Comparison of ENCODE assay signal across 22 mouse cellular contexts in genomic region chr9:96517429-96517828, GRCm38 (mm10). TPM values are rescaled to one million over a fixed set of nuclear protein-coding genes. Genes with fewer than 3 reads are reported as not detected.
DNase-seq lines count a peak whose midpoint lies in the region; ATAC-seq and TF ChIP-seq lines count a peak whose summit lies in the region.
"Had no signal": no experiment of that assay in that cellular context is flagged by ENCODE, and none has a peak within 500 bp of the region (broad histone marks: within the 10 kb centered on the region; RNA-seq: fewer than 3 reads in every experiment).

No protein-coding gene starts in this region.

- TF ChIP-seq CTCF in bone marrow, adult 2 months (IDR thresholded peaks at IDR 0.05; ENCODE audit: control insufficient read depth, insufficient read depth, low read length), result no peak
- no peak for TF ChIP-seq CTCF in liver, postnatal 0 days (IDR thresholded peaks at IDR 0.05; ENCODE audit: low read depth)

- H3K36me3 ChIP-seq in liver, postnatal 0 days (replicated peaks; ENCODE audit: insufficient read depth, low read length), result no peaks in the 10 kb centered on the region
- H3K36me3 ChIP-seq in heart, embryonic 12.5 days, result no peaks in the 10 kb centered on the region
- H3K36me3 ChIP-seq: hindbrain, embryonic 10.5 days; liver, embryonic 13.5 days; midbrain, embryonic 12.5 days; neural tube, embryonic 15.5 days had no signal

- TF ChIP-seq POLR2A in bone marrow, adult 2 months (IDR thresholded peaks at IDR 0.05; ENCODE audit: borderline replicate concordance, control insufficient read depth, low read depth, low read length), result no peak

- no peaks in the 10 kb centered on the region for H3K9me3 ChIP-seq in liver, postnatal 0 days (ENCODE audit: low read length)
- no peaks in the 10 kb centered on the region for H3K9me3 ChIP-seq in heart, embryonic 12.5 days (replicated peaks)
- H3K9me3 ChIP-seq: forebrain, embryonic 13.5 days; hindbrain, embryonic 10.5 days; liver, embryonic 13.5 days; midbrain, embryonic 12.5 days; neural tube, embryonic 15.5 days had no signal

- ATAC-seq in liver, postnatal 0 days, result peak; percentile 45; the same call in 1 of the 2 replicates
- ATAC-seq in frontal cortex, adult (ENCODE audit: low TSS enrichment), result no peak
- no peak for ATAC-seq in heart, embryonic 12.5 days (ENCODE audit: insufficient number of reproducible peaks, low FRiP score)
- ATAC-seq: activated CD4-positive, CD25-positive, alpha-beta regulatory T cell, adult 4 months; forebrain, embryonic 13.5 days; Patski had no signal

- peak; percentile 13 for DNase-seq in adrenal gland, postnatal 10 days
- no peak for DNase-seq in adrenal gland, adult 18-20 months (ENCODE audit: low spot score in 2 of 2)
- DNase-seq in liver, postnatal 0 days, result peak; percentile 48
- DNase-seq in thymus, postnatal 14 days, result peak; percentile 39
- no peak for DNase-seq in gastrocnemius, adult 8-10 months (ENCODE audit: low spot score in 2 of 2)
- DNase-seq: cerebellum, postnatal 10 days; kidney, postnatal 4 days; liver, embryonic 13.5 days; lung, postnatal 14 days had no signal

- no peak for TF ChIP-seq EP300 in liver, postnatal 0 days (IDR thresholded peaks at IDR 0.05; ENCODE audit: low read depth)

- peak overlapping the region; percentile 45; the same call in 1 of the 2 replicates for H3K27ac ChIP-seq in bone marrow, adult 2 months (ENCODE audit: control insufficient read depth, insufficient read depth, low read depth, low read length, poor library complexity)
- no peak overlapping the region for H3K27ac ChIP-seq in liver, postnatal 0 days (ENCODE audit: low read depth)
- no peak overlapping the region for H3K27ac ChIP-seq in heart, embryonic 12.5 days (ENCODE audit: poor library complexity, severe bottlenecking)
- H3K27ac ChIP-seq: forebrain, embryonic 13.5 days; hindbrain, embryonic 10.5 days; liver, embryonic 13.5 days; midbrain, embryonic 12.5 days; neural tube, embryonic 15.5 days had no signal

- no peaks in the 10 kb centered on the region for H3K27me3 ChIP-seq in liver, postnatal 0 days (ENCODE audit: insufficient read depth, low read length)
- H3K27me3 ChIP-seq in heart, embryonic 12.5 days (replicated peaks), result no peaks in the 10 kb centered on the region
- H3K27me3 ChIP-seq: forebrain, embryonic 13.5 days; liver, embryonic 13.5 days; midbrain, embryonic 12.5 days; neural tube, embryonic 15.5 days; Patski had no signal

- H3K4me2 ChIP-seq in liver, postnatal 0 days (ENCODE audit: low read depth, low read length), result no peak overlapping the region
- H3K4me2 ChIP-seq in heart, embryonic 12.5 days, result no peak overlapping the region
- H3K4me2 ChIP-seq: forebrain, embryonic 13.5 days; liver, embryonic 13.5 days; midbrain, embryonic 12.5 days; neural tube, embryonic 15.5 days had no signal

- 18% methylated on average over 4 of the region's 4 CpGs for WGBS in bone marrow, adult 2 months
- WGBS in liver, postnatal 0 days (ENCODE audit: insufficient replicate concordance), result 20% methylated on average over 4 of the region's 4 CpGs
- 25% methylated on average over 4 of the region's 4 CpGs for WGBS in heart, embryonic 12.5 days

- peaks cover 3% of the 10 kb centered on the region; the same call in 1 of the 2 replicates for H3K4me1 ChIP-seq in bone marrow, adult 2 months (ENCODE audit: control insufficient read depth, insufficient read depth, low read length)
- H3K4me1 ChIP-seq in liver, postnatal 0 days (ENCODE audit: insufficient read depth), result no peaks in the 10 kb centered on the region
- peaks cover 4% of the 10 kb centered on the region; the same call in 1 of the 2 replicates for H3K4me1 ChIP-seq in heart, embryonic 12.5 days (replicated peaks)
- H3K4me1 ChIP-seq: forebrain, embryonic 13.5 days; hindbrain, embryonic 10.5 days; midbrain, embryonic 12.5 days; neural tube, embryonic 15.5 days had no signal

- no peak overlapping the region for H3K9ac ChIP-seq in liver, postnatal 0 days (replicated peaks)
- H3K9ac ChIP-seq in heart, embryonic 12.5 days, result no peak overlapping the region
- H3K9ac ChIP-seq: forebrain, embryonic 13.5 days; liver, embryonic 13.5 days; midbrain, embryonic 12.5 days; neural tube, embryonic 15.5 days had no signal

- no peak overlapping the region for H3K4me3 ChIP-seq in bone marrow, adult 2 months (replicated peaks; ENCODE audit: control insufficient read depth, low read depth, low read length)
- H3K4me3 ChIP-seq in liver, postnatal 0 days (ENCODE audit: low read depth, low read length), result no peak overlapping the region
- H3K4me3 ChIP-seq in heart, embryonic 12.5 days, result no peak overlapping the region
- H3K4me3 ChIP-seq: forebrain, embryonic 13.5 days; hindbrain, embryonic 10.5 days; liver, embryonic 13.5 days; midbrain, embryonic 12.5 days; neural tube, embryonic 15.5 days had no signal

RNA-seq across cellular contexts. Expression of gene Gm28729, which starts 7.6 kb away (rescaled TPM):
- total RNA-seq in adrenal gland, postnatal 10 days (2021), result under 1 TPM in 1 of 2 experiments, not detected in 1; 0.15 TPM
- under 1 TPM in 1 of 2 experiments, not detected in 1; 0.16 TPM for total RNA-seq in adrenal gland, adult 18-20 months (2021)
- polyA plus RNA-seq in bone marrow, adult 2 months (2011; ENCODE audit: insufficient read depth, insufficient read length, low replicate concordance, missing spikeins), result not detected in 2 replicates
- polyA plus RNA-seq in liver, postnatal 0 days (2015; fragmentation: Nextera tagmentation; extraction: Ambion mirVana), result not detected in 2 replicates
- under 1 TPM in 1 of 4 experiments, not detected in 3; 0.15 TPM for total RNA-seq in gastrocnemius, adult 8-10 months (2022)
- not detected in 2 replicates for polyA plus RNA-seq in heart, embryonic 12.5 days (2016; fragmentation: Nextera tagmentation; extraction: Ambion mirVana)
- polyA plus RNA-seq: activated CD4-positive, CD25-positive, alpha-beta regulatory T cell, adult 4 months; heart, embryonic 14.5 days; intestine, embryonic 14.5 days; kidney, embryonic 14.5 days; liver, embryonic 13.5 days; midbrain, embryonic 12.5 days; neural tube, embryonic 15.5 days; Patski; small intestine, adult 2 months had no signal

RNA-seq across cellular contexts. Expression of gene Rnf7, which starts 39.0 kb away (rescaled TPM):
- total RNA-seq in adrenal gland, postnatal 10 days (2021), result 10 to 100 TPM; 72.7 to 86.6 TPM
- total RNA-seq in adrenal gland, adult 18-20 months (2021), result 10 to 100 TPM; 78.4 to 80.0 TPM
- polyA plus RNA-seq in bone marrow, adult 2 months (2011; ENCODE audit: insufficient read depth, insufficient read length, low replicate concordance, missing spikeins), result 30.2 and 62.2 TPM in 2 replicates
- 58.6 and 62.4 TPM in 2 replicates for polyA plus RNA-seq in liver, postnatal 0 days (2015; fragmentation: Nextera tagmentation; extraction: Ambion mirVana)
- total RNA-seq in gastrocnemius, adult 8-10 months (2022), result 10 to 100 TPM; 70.5 to 81.9 (median 77.8) TPM
- 235 and 244 TPM in 2 replicates for polyA plus RNA-seq in heart, embryonic 12.5 days (2016; fragmentation: Nextera tagmentation; extraction: Ambion mirVana)

Comparison
In these comparisons a context has a peak if more than half of its experiments do, and no peak if none do; other contexts are left out.
1. DNase-seq: peak in adrenal gland, postnatal 10 days (single experiment), liver, postnatal 0 days (single experiment) and thymus, postnatal 14 days (single experiment); none in adrenal gland, adult 18-20 months (0 of 2) and gastrocnemius, adult 8-10 months (0 of 2).